Mouse (Mus musculus): ENCODE measurements around the gene Prkn.

DNA sequence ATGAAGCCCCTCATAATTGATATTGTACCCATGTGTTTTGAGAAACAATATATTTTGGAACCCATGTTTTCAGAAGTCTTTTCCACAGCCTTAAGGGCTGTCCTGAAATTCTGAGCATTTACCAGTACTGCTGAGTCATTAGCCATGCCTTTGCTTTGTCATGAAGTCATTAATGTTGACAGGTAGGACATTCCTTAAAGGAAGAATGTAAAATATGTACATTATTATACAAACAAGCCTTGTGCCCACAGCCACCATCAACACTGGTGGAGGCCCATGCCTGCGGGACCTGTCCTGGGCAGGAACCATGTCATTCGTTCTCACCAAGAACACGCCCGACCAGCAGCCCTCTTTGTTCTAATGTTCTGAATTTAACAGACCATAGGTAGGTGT, 513.4 kb downstream of the Prkn start:
- TF ChIP-seq CTCF (IDR thresholded peaks at IDR 0.05; ENCODE audit: control insufficient read depth, insufficient read depth, insufficient read length) (no peak), MAX (IDR thresholded peaks at IDR 0.05) (no peak)
